Mouse (Mus musculus): Measurements from ENCODE around the gene Zbed4. TPM values are rescaled to one million over a fixed set of nuclear protein-coding genes. Genes with fewer than 3 reads are reported as not detected.
"Not testable (repeated sequence)": the region's sequence is repeated elsewhere in the genome, so short reads cannot be mapped to it uniquely, and the experiment has no call there.

Zbed4 gene
- polyA plus RNA-seq, 1 experiment from 2014 or later = 42.1 TPM

DNA sequence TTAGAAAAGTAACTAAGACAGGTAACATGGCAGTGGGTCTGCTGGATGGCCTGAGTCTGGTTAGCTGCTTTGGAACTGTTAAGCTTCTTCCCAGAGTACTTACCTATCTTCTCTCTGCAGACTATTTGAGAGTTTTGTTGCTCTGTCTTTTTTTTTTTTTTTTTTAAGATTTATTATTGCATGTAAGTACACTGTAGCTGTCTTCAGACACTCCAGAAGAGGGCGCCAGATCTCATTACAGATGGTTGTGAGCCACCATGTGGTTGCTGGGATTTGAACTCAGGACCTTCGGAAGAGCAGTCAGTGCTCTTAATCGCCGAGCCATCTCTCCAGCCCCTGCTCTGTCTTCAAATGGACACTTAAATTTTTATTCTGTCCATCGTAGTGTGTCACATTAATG lies 23.2 kb downstream of the Zbed4 start:
- 90% methylated on average over 5 of the region's 5 CpGs for WGBS

DNA sequence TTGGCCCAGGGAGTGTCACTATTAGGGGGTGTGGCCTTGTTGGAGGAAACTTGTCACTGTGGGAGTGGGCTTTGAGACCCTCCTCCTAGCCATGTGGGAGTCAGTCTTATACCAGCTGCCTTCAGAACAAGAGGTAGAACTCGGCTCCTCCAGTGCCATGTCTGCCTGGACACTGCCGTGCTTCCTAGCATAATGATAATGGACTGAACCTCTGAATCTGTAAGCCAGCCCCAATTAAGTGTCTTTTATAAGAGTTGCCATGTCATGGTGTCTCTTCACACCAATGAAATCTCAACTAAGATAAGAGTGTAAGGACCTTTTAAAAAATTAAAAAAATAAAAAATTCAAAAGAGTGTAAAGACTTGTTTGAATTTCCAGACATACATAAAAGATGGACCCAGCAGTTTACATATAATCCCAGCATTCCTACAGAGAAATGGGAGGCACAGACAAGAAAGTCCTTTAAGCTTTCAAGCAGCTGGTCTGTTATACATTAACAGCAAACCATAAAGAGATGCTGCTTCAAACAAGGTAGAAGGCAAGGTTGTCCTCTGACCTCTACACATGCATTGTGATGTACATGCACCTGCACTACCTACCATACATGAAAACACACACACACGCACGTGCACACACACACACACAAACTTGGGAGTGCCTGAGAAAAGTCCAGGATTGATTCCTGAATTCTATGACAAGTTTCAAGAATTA lies 40.8 kb downstream of the Zbed4 start:
- Histone ChIP-seq H3K4me2 (replicated peaks) (no peak overlapping the region), H3K27ac (replicated peaks) (no peak overlapping the region), H3K36me3 (peaks cover 3% of the 10 kb centered on the region; the same call in 1 of the 2 replicates), H3K27me3 (no peaks in the 10 kb centered on the region), H3K4me1 (no peaks in the 10 kb centered on the region), H3K9me3 (no peaks in the 10 kb centered on the region), H3K9ac (replicated peaks) (no peak overlapping the region), H3K4me3 (no peak overlapping the region)
- ATAC-seq (ENCODE audit: low FRiP score, low read depth) = no peak
- WGBS = 86% methylated on average over 4 of the region's 4 CpGs

More for the DNA sequence above, 23.2 kb downstream of the Zbed4 start:
- not testable (repeated sequence) for H3K27ac ChIP-seq (replicated peaks); H3K9ac ChIP-seq (replicated peaks); H3K4me1 ChIP-seq; H3K9me3 ChIP-seq; H3K27me3 ChIP-seq; H3K4me2 ChIP-seq (replicated peaks); ATAC-seq (ENCODE audit: low FRiP score, low read depth); H3K4me3 ChIP-seq
- peaks cover 55% of the 10 kb centered on the region for H3K36me3 ChIP-seq

DNA sequence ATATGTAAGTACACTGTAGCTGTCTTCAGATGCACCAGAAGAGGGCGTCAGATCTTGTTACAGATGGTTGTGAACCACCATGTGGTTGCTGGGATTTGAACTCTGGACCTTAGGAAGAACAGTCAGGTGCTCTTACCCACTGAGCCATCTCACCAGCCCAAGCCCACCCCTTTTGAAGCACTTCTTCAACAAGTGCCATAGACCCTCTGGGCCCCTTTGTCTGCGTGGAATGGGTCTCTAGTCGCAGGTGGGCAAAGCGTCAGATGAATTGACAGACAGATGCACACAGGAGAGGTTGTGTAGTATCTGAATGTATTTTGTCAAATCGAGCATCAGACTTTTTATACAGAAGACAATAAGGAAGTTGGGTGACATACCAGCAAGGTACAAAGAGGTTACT lies 43.3 kb downstream of the Zbed4 start:
- not testable (repeated sequence) for ATAC-seq (ENCODE audit: low FRiP score, low read depth); H3K9ac ChIP-seq (replicated peaks)

GRCm38 (mm10) chr15:88799950-88800371 lies 48.5 kb downstream of the Zbed4 start:
- Histone ChIP-seq H3K27me3 (no peaks in the 10 kb centered on the region), H3K9ac (replicated peaks) (no peak overlapping the region), H3K36me3 (peaks cover 18% of the 10 kb centered on the region), H3K4me1 (no peaks in the 10 kb centered on the region), H3K27ac (replicated peaks) (no peak overlapping the region), H3K4me2 (replicated peaks) (no peak overlapping the region), H3K4me3 (no peak overlapping the region), H3K9me3 (no peaks in the 10 kb centered on the region)
- 92% methylated on average over 11 of the region's 11 CpGs for WGBS
- ATAC-seq (ENCODE audit: low FRiP score, low read depth) = no peak

More for the DNA sequence above, 43.3 kb downstream of the Zbed4 start:
- H3K4me1 ChIP-seq; H3K36me3 ChIP-seq; H3K4me3 ChIP-seq; H3K27me3 ChIP-seq; H3K9me3 ChIP-seq; H3K27ac ChIP-seq (replicated peaks); H3K4me2 ChIP-seq (replicated peaks): not testable (repeated sequence)
- WGBS = 93% methylated on average over 5 of the region's 5 CpGs

DNA sequence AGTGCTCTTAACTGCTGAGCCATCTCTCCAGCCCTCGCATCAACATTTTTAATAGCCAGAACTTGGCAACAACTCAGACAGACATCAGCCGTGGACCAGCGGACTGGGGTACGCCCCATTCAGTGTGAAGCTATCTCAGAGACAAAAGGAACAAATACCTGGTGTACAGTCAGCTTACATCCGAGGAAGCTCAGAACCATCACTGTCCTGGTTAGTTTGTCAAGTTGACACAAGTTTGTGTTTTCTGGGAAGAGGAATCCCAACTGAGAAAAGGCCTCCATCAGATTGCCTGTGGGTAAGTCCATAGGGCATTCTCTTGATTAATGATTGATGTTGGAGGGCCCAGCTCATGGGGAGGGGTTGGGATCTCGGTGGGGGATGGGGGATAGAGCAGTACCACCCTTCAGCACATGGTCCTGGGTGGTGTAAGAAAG lies 49.5 kb downstream of the Zbed4 start:
- 93% methylated on average over 6 of the region's 6 CpGs for WGBS
- peaks cover 27% of the 10 kb centered on the region for H3K36me3 ChIP-seq
- no peak overlapping the region for H3K4me3 ChIP-seq
- ATAC-seq (ENCODE audit: low FRiP score, low read depth) = no peak
- no peaks in the 10 kb centered on the region for H3K27me3 ChIP-seq
- no peak overlapping the region for H3K9ac ChIP-seq (replicated peaks)
- H3K9me3 ChIP-seq = no peaks in the 10 kb centered on the region
- H3K4me2 ChIP-seq (replicated peaks) = no peak overlapping the region
- H3K4me1 ChIP-seq = no peaks in the 10 kb centered on the region
- no peak overlapping the region for H3K27ac ChIP-seq (replicated peaks)

GRCm38 (mm10) chr15:88801903-88802302 lies 50.4 kb downstream of the Zbed4 start:
- Histone ChIP-seq H3K9me3 (no peaks in the 10 kb centered on the region), H3K4me2 (replicated peaks) (no peak overlapping the region), H3K27me3 (no peaks in the 10 kb centered on the region), H3K4me1 (no peaks in the 10 kb centered on the region), H3K4me3 (no peak overlapping the region), H3K27ac (replicated peaks) (no peak overlapping the region), H3K9ac (replicated peaks) (no peak overlapping the region), H3K36me3 (peaks cover 35% of the 10 kb centered on the region)
- no peak for ATAC-seq (ENCODE audit: low FRiP score, low read depth)
- 91% methylated on average over 3 of the region's 3 CpGs for WGBS

- ATAC-seq (ENCODE audit: low FRiP score, low read depth) = no peak
- Histone ChIP-seq H3K9ac (replicated peaks) (no peak overlapping the region), H3K4me3 (no peak overlapping the region), H3K27ac (replicated peaks) (no peak overlapping the region), H3K36me3 (peaks cover 39% of the 10 kb centered on the region), H3K4me1 (no peaks in the 10 kb centered on the region), H3K27me3 (no peaks in the 10 kb centered on the region), H3K4me2 (replicated peaks) (no peak overlapping the region), H3K9me3 (no peaks in the 10 kb centered on the region)
- 86% methylated on average over 6 of the region's 6 CpGs for WGBS
These were observed 50.9 kb downstream of the Zbed4 start for GRCm38 (mm10) chr15:88802348-88802747.

- H3K4me1 ChIP-seq = no peaks in the 10 kb centered on the region
These were observed 56.7 kb downstream of the Zbed4 start for GRCm38 (mm10) chr15:88808121-88808520.

GRCm38 (mm10) chr15:88810369-88810768 lies 58.9 kb downstream of the Zbed4 start:
- Histone ChIP-seq H3K4me2 (replicated peaks) (no peak overlapping the region), H3K9me3 (no peaks in the 10 kb centered on the region), H3K36me3 (peaks cover 72% of the 10 kb centered on the region), H3K4me1 (no peaks in the 10 kb centered on the region), H3K9ac (replicated peaks) (no peak overlapping the region), H3K27me3 (no peaks in the 10 kb centered on the region), H3K4me3 (no peak overlapping the region), H3K27ac (replicated peaks) (no peak overlapping the region)
- no peak for ATAC-seq (ENCODE audit: low FRiP score, low read depth)
- WGBS = 100% methylated on average over 2 of the region's 2 CpGs

More at GRCm38 (mm10) chr15:88808121-88808520, 56.7 kb downstream of the Zbed4 start:
- no peak overlapping the region for H3K9ac ChIP-seq (replicated peaks)
- ATAC-seq (ENCODE audit: low FRiP score, low read depth) = no peak
- H3K36me3 ChIP-seq = peaks cover 65% of the 10 kb centered on the region
- no peaks in the 10 kb centered on the region for H3K9me3 ChIP-seq
- no peak overlapping the region for H3K4me3 ChIP-seq
- H3K4me2 ChIP-seq (replicated peaks) = no peak overlapping the region
- WGBS = 83% methylated on average over 8 of the region's 8 CpGs
- H3K27me3 ChIP-seq = no peaks in the 10 kb centered on the region
- H3K27ac ChIP-seq (replicated peaks) = no peak overlapping the region

DNA sequence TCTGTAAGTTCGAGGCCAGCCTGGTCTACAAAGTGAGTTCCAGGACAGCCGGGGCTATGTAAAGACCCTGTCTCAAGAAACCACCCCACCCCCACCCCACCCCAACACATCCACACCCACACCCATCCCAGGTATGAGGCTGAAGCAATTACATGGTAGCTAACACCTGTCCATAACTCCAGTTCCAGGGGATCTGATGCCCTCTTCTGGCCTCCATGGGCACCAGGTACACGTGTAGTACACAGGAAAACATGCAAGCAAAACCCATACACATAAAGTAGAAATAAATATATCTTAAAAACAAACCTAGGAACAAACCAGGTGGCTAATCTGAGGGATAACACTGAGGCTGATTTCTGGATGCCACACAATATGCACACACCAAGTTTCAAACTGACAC lies 61.8 kb downstream of the Zbed4 start:
- H3K4me2 ChIP-seq (replicated peaks) = no peak overlapping the region
- H3K4me1 ChIP-seq = peaks cover 4% of the 10 kb centered on the region
- no peak overlapping the region for H3K9ac ChIP-seq (replicated peaks)
- no peaks in the 10 kb centered on the region for H3K27me3 ChIP-seq
- H3K27ac ChIP-seq (replicated peaks) = no peak overlapping the region
- no peak overlapping the region for H3K4me3 ChIP-seq
- H3K9me3 ChIP-seq = no peaks in the 10 kb centered on the region
- ATAC-seq (ENCODE audit: low FRiP score, low read depth) = no peak
- WGBS = 91% methylated on average over 3 of the region's 3 CpGs
- H3K36me3 ChIP-seq = peaks cover 57% of the 10 kb centered on the region

GRCm38 (mm10) chr15:88813873-88814272 lies 62.4 kb downstream of the Zbed4 start:
- not testable (repeated sequence) for H3K4me1 ChIP-seq; ATAC-seq (ENCODE audit: low FRiP score, low read depth); H3K27me3 ChIP-seq; H3K27ac ChIP-seq (replicated peaks); H3K9me3 ChIP-seq; H3K9ac ChIP-seq (replicated peaks); H3K4me3 ChIP-seq; H3K4me2 ChIP-seq (replicated peaks)
- WGBS = 97% methylated on average over 2 of the region's 2 CpGs
- peaks cover 53% of the 10 kb centered on the region for H3K36me3 ChIP-seq

DNA sequence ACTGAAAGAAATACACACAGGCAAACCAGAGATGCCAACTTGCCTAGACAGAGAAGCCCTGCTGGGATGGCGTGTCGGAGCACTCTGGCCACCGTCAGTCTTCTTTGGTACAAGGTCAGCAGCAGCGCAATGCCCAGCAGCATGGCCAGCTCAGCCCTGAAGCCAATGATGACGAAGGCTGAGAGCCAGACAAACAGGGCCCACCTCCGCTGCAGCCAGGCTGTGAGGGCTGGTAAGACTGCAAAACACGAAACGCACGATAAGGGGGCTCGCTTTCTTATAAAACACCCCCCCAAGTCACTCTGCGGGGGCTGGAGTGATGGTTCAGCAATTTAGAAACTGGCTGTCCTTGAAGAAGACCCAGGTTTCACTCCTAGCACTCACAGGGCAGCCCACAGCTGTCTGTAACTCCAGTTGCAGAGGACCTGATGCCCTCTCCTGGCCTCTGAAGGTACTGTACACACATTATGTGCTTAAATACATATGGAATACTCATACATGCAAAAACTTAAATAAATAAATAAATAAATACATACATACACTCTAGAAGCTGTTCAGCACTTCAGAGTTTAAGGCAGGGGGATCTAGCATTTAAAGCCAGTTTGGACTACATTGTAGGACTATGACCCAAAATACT lies 63.1 kb downstream of the Zbed4 start:
- H3K4me2 ChIP-seq (replicated peaks) = no peak overlapping the region
- WGBS = 96% methylated on average over 11 of the region's 11 CpGs
- H3K27ac ChIP-seq (replicated peaks) = no peak overlapping the region
- no peak for ATAC-seq (ENCODE audit: low FRiP score, low read depth)
- peaks cover 49% of the 10 kb centered on the region for H3K36me3 ChIP-seq
- no peak overlapping the region for H3K9ac ChIP-seq (replicated peaks)
- no peak overlapping the region for H3K4me3 ChIP-seq
- H3K4me1 ChIP-seq = peaks cover 8% of the 10 kb centered on the region
- H3K9me3 ChIP-seq = no peaks in the 10 kb centered on the region
- H3K27me3 ChIP-seq = no peaks in the 10 kb centered on the region

Measured in midbrain, embryonic 12.5 days (tissue).